Mouse (Mus musculus): Measurements from ENCODE around the gene Ctu2. TPM values are rescaled to one million over a fixed set of nuclear protein-coding genes. Genes with fewer than 3 reads are reported as not detected.
A peak's percentile ranks its signal among the peaks of the same experiment; 100 is the strongest.

The Ctu2 gene
- polyA plus RNA-seq, 1 experiment from 2014 or later: 79.5 TPM

DNA sequence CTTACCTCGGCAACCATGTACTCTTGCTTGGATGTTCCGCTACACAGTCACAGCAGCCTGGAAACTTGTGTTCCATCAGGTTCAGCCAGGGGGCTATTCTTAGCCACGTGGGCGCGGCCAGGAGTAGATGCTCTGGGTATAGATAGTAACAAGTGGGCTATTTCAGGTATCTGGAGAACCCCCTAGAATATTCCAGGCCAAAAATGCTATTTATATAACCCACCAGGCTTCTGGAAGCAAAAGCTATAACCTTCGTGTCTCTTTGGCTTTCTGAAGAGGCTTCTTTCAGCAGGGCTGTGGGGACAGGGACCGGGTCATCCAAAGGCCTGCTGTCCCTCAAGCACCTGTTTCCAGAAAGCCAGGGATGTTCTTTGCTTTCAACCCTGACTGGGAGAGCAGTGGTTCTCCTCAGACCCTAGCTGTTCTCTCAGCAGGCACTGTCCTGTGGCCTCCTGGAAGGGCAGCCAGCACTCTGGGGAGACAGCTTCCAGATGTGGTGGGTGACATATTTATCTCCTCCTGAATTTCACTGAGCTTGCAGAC, 24.7 kb upstream of the Ctu2 start:
- H3K4me1 ChIP-seq (replicated peaks): 0 out of 2 replicates have a peak, but pooled peaks cover 2% of the 10 kb centered on the region
- WGBS: 75% methylated on average over 7 of the region's 7 CpGs
- peaks cover 16% of the 10 kb centered on the region for H3K27me3 ChIP-seq
- no peaks in the 10 kb centered on the region for H3K9me3 ChIP-seq
- no peak overlapping the region for H3K27ac ChIP-seq
- no peak overlapping the region for H3K9ac ChIP-seq (replicated peaks)
- no peak overlapping the region for H3K4me2 ChIP-seq
- no peak overlapping the region for H3K4me3 ChIP-seq (replicated peaks)
- no peaks in the 10 kb centered on the region for H3K36me3 ChIP-seq
- ATAC-seq (ENCODE audit: insufficient number of reproducible peaks, insufficient read depth, low FRiP score, low TSS enrichment, low read depth): no peak

DNA sequence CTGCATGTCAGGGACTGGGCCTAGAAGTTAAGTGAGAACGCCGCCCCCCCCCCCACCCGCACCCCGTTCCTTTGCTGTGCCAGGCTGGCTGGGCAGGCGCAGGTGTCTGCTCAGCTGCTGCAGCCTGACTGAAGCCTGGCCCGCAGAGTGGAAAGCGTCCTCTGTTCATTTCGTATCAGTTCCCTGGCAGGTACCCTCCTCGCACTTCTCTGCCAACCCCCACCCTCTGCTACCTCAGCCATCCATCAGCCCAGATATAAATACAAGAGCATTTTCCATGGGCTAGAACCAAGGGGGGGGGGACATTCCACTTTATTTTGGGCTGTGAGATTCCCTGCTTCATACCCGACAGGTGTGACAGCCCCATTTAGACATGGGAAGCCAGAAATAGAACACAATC, 23.8 kb upstream of the Ctu2 start:
- Histone ChIP-seq H3K9me3 (no peaks in the 10 kb centered on the region), H3K4me2 (no peak overlapping the region), H3K27ac (no peak overlapping the region), H3K9ac (replicated peaks) (no peak overlapping the region), H3K4me1 (replicated peaks) (no peaks in the 10 kb centered on the region), H3K36me3 (no peaks in the 10 kb centered on the region), H3K27me3 (peaks cover 25% of the 10 kb centered on the region), H3K4me3 (replicated peaks) (no peak overlapping the region)
- 87% methylated on average over 10 of the region's 10 CpGs for WGBS
- ATAC-seq (ENCODE audit: insufficient number of reproducible peaks, insufficient read depth, low FRiP score, low TSS enrichment, low read depth): no peak

DNA sequence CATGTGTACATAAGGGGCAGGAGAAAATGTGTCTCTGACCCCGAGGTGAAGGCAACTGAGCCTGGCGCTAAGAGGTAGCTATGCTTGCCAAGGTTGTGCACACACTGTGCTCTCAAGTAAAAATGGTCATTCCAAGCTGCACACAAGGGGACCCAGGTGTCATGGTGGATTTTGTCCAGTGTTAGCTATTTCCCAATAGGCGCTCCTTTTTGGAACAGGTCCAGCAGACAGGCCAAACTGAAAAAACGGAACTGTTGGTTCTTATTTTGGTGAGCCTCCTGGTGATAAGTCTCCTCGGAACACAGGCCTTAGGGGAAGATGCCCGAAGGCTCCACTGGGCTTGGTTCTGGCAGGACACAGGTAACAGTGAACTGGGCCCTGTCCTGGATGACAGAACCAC, 21.5 kb upstream of the Ctu2 start:
- Histone ChIP-seq H3K9ac (replicated peaks) (no peak overlapping the region), H3K4me2 (no peak overlapping the region), H3K4me3 (replicated peaks) (no peak overlapping the region), H3K27me3 (peaks cover 47% of the 10 kb centered on the region), H3K9me3 (no peaks in the 10 kb centered on the region), H3K36me3 (no peaks in the 10 kb centered on the region), H3K4me1 (replicated peaks) (no peaks in the 10 kb centered on the region), H3K27ac (no peak overlapping the region)
- WGBS: 85% methylated on average over 6 of the region's 6 CpGs
- ATAC-seq (ENCODE audit: insufficient number of reproducible peaks, insufficient read depth, low FRiP score, low TSS enrichment, low read depth): no peak

- Histone ChIP-seq H3K9me3 (no peaks in the 10 kb centered on the region), H3K4me3 (replicated peaks) (no peak overlapping the region), H3K27me3 (peaks cover 75% of the 10 kb centered on the region), H3K27ac (no peak overlapping the region), H3K36me3 (no peaks in the 10 kb centered on the region), H3K4me2 (no peak overlapping the region), H3K9ac (replicated peaks) (no peak overlapping the region), H3K4me1 (replicated peaks) (peaks cover 15% of the 10 kb centered on the region)
- ATAC-seq (ENCODE audit: insufficient number of reproducible peaks, insufficient read depth, low FRiP score, low TSS enrichment, low read depth): no peak
- WGBS: 68% methylated on average over 11 of the region's 11 CpGs
Measured at GRCm38 (mm10) chr8:122457171-122457570, 18.8 kb upstream of the Ctu2 start.

GRCm38 (mm10) chr8:122459218-122459900, 16.6 kb upstream of the Ctu2 start:
- Histone ChIP-seq H3K4me2 (no peak overlapping the region), H3K27ac (no peak overlapping the region)
- WGBS: 58% methylated on average over 6 of the region's 6 CpGs

DNA sequence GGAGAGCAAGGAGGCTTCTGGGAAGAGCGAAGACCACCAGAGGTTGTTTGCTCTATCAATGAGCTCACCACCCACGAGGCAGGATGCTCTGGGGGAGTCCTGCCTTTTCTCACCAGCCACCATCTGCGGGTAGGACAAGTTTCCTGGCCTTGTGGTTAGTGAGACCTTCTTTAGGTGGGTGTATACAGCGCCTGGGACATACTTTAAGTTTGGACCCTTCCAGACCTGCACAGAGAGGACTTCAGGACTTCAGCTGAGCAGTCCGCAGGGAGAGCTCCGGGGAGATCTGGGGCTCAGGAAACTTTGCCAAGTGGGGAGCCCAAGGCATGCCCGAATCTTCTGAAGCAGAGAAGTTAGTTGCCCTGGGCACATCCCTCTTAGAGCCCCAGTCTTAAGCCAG, 16.0 kb upstream of the Ctu2 start:
- WGBS: 25% methylated on average over 7 of the region's 7 CpGs
- Histone ChIP-seq H3K4me1 (replicated peaks) (peaks cover 18% of the 10 kb centered on the region), H3K9me3 (no peaks in the 10 kb centered on the region), H3K4me2 (peak overlapping the region; percentile 62), H3K36me3 (no peaks in the 10 kb centered on the region), H3K27ac (no peak overlapping the region), H3K27me3 (peaks cover 87% of the 10 kb centered on the region), H3K4me3 (replicated peaks) (peak overlapping the region; percentile 34), H3K9ac (replicated peaks) (no peak overlapping the region)
- no peak for ATAC-seq (ENCODE audit: insufficient number of reproducible peaks, insufficient read depth, low FRiP score, low TSS enrichment, low read depth)

More at GRCm38 (mm10) chr8:122459218-122459900, 16.6 kb upstream of the Ctu2 start:
- Histone ChIP-seq H3K27me3 (peaks cover 90% of the 10 kb centered on the region), H3K9me3 (no peaks in the 10 kb centered on the region), H3K4me1 (replicated peaks) (peaks cover 18% of the 10 kb centered on the region), H3K36me3 (no peaks in the 10 kb centered on the region), H3K9ac (replicated peaks) (no peak overlapping the region), H3K4me3 (replicated peaks) (no peak overlapping the region)
- ATAC-seq (ENCODE audit: insufficient number of reproducible peaks, insufficient read depth, low FRiP score, low TSS enrichment, low read depth): no peak

DNA sequence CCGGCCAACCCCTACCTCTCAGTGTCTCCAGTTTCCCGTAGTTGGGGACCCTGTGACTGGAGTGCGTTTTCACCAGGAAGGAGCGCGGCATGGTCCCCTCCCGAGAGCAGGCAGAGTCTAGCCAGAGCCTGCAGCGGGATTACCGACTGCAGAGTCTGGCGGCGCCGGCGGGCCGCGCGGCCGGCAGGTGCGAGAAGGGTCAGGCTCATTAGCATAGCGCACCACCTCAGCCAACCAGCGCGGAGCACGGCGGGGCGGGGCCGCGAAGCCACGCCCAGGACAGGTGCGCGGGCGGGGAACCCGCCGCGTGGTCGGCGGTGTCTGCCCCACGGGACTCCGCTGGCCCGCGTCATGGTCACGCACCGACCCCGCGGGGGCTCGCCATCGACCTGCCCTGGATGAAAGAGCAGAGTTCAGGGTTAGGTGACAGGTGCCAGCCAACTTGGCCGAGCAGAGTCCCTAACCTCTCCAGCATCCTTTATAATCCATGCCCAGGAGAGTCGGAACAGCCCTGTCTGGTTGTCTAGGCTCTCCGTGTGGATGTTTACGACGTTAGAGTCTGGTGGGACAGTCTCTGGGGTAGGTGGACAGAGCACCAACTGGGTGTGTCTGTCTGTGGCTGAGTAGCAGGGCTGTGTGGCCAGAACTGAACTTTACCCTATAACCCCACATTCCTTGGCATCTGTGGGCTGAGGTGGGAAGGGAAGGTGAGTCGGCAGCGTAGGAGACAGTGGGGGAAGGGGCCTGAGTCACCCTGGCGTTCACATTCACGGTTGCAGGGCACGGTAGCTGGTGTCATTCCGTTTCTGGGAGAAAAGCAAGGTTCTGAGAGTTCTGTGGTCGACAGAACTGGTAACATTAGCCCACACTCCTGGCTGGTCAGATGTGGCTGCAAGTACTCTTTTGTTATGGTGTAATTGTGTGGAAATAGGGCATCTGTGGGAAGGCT, 15.1 kb upstream of the Ctu2 start, which contains the start of gene Snai3:
Gene Snai3, minus strand, starts transcription at position 210 of the 949 bp plus-strand sequence.
- Histone ChIP-seq H3K27ac (no peak within 1 kb of the TSS), H3K4me1 (replicated peaks) (peaks cover 18% of the 10 kb centered on the region), H3K36me3 (peaks cover 7% of the 10 kb centered on the region), H3K9ac (replicated peaks) (no peak within 1 kb of the TSS), H3K4me3 (replicated peaks) (peak within 1 kb of the TSS; percentile 34), H3K4me2 (peak within 1 kb of the TSS; percentile 62), H3K9me3 (no peaks in the 10 kb centered on the region), H3K27me3 (peaks cover 81% of the 10 kb centered on the region)
- peak; percentile 52; the same call in 1 of the 2 replicates for ATAC-seq (ENCODE audit: insufficient number of reproducible peaks, insufficient read depth, low FRiP score, low TSS enrichment, low read depth)
- WGBS: 2% methylated on average over 56 of the region's 56 CpGs

DNA sequence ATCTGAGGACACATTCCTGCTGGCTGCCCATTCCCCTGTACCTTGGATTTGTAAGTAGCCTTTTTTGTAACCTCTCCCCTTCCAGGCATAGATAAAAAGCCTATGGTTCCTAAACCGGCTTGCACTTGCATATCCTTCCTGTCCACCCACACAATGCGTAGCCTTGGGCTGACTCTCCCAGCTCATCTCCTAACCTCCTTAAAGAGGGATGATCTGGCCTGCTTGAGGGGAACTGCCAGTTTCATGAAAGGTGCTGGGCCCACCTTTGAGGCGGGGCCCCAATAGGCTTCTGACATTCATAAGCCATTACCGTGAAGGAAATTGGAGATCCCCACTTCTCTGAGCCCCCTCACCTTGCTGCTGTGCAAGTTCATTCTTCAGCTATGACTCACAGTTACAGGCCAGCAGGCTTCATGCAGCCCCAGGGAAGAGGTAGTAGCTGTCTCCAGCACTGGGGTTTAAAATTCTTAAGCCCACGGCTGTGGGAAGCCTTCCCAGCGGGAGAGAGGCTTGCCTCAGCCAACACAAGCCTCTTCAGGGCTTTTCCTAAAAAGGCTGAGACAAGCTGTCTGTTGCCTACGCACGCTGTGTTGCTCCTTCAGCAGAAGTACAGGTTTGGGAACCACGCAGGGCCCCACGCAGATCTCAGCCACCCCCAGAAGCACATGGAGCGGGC, 14.3 kb upstream of the Ctu2 start:
- peaks cover 73% of the 10 kb centered on the region for H3K27me3 ChIP-seq
- no peaks in the 10 kb centered on the region for H3K9me3 ChIP-seq
- ATAC-seq (ENCODE audit: insufficient number of reproducible peaks, insufficient read depth, low FRiP score, low TSS enrichment, low read depth): no peak
- no peak overlapping the region for H3K4me2 ChIP-seq
- H3K36me3 ChIP-seq: peaks cover 15% of the 10 kb centered on the region
- peaks cover 18% of the 10 kb centered on the region for H3K4me1 ChIP-seq (replicated peaks)
- no peak overlapping the region for H3K27ac ChIP-seq
- no peak overlapping the region for H3K4me3 ChIP-seq (replicated peaks)
- no peak overlapping the region for H3K9ac ChIP-seq (replicated peaks)
- WGBS: 57% methylated on average over 11 of the region's 11 CpGs

DNA sequence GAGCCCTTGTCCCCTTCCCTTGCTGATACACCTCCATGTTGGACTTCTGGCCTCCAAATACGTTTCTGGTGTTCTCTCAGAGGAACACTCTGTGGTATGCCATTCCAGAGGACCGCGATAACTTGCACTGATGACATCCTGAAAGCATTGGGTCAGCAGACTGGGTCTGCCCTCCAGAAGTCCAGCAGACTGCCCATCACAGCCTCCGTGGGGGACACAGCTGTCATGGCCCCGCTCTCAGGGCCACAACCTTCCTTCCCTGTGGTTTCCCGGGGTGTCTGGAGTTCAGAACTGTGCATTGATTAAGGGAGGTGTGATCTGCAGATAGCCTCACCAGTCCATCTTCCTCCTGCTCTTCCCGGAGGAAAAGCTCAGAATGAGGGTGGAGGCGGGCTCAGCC, 13.4 kb upstream of the Ctu2 start:
- peaks cover 65% of the 10 kb centered on the region for H3K27me3 ChIP-seq
- H3K9me3 ChIP-seq: no peaks in the 10 kb centered on the region
- H3K4me3 ChIP-seq (replicated peaks): no peak overlapping the region
- H3K4me2 ChIP-seq: no peak overlapping the region
- 0 out of 2 replicates have a peak overlapping the region, but pooled peaks have one; percentile 8 for H3K9ac ChIP-seq (replicated peaks)
- no peak for ATAC-seq (ENCODE audit: insufficient number of reproducible peaks, insufficient read depth, low FRiP score, low TSS enrichment, low read depth)
- peaks cover 24% of the 10 kb centered on the region for H3K36me3 ChIP-seq
- no peak overlapping the region for H3K27ac ChIP-seq
- H3K4me1 ChIP-seq (replicated peaks): peaks cover 18% of the 10 kb centered on the region
- WGBS: 65% methylated on average over 8 of the region's 8 CpGs

DNA sequence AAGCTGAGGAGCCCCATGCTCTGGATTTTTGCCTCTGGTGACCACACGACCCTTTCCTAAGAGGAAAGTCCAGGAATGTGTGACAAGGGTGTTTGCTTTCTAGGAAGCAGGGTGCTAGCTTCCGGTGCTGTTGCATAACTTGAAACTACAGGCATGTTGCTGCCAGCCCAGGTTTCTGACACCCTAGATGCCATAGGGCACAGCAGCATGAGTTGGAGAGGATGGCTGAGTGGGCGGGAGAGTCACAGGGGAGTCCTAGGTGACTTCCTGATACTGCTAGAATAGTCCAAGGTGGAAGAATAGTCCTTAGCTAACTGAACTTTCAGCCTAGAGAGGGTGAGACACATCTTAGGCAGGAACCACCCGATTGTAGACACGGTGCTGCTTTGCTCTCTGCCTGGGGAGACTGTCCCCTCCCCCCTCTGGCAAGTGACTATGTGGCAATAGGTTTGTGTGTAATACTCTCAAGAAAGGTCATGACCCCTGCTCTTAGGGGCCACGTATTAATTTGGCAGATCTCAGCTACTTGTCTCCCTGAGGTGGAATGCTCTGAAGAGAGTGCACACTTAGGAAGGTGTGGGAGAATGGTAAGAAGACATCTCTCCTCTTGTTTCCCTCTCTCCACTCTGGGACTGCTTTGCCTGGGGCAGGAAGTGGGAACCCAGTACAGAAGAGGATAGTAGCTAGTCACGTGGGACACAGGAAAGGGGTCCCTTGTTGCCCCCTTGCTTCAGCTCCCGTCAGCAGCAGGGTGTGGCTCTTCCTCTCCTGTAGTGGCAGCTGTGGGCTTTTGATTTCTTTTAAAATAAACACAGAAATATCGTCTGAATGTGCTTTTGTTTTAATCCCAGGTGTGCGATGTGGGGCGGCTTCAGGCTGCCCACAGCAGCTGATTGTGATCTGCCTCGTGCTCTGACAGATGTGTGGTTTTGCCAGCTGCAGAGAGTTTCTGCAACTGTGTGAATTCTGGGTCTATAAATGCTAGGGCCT, 12.0 kb upstream of the Ctu2 start:
- Histone ChIP-seq H3K9ac (replicated peaks) (no peak overlapping the region), H3K27me3 (peaks cover 50% of the 10 kb centered on the region), H3K27ac (no peak overlapping the region), H3K4me1 (replicated peaks) (peaks cover 18% of the 10 kb centered on the region), H3K4me3 (replicated peaks) (no peak overlapping the region), H3K4me2 (no peak overlapping the region), H3K36me3 (peaks cover 38% of the 10 kb centered on the region), H3K9me3 (no peaks in the 10 kb centered on the region)
- 53% methylated on average over 12 of the region's 12 CpGs for WGBS
- ATAC-seq (ENCODE audit: insufficient number of reproducible peaks, insufficient read depth, low FRiP score, low TSS enrichment, low read depth): no peak
